Mouse (Mus musculus): ENCODE measurements around the gene Usp35.

GRCm38 (mm10) chr7:97304471-97304870, 27.3 kb downstream of the Usp35 start:
- TF ChIP-seq CTCF (IDR thresholded peaks at IDR 0.05; ENCODE audit: borderline replicate concordance, insufficient read depth, low read length) (no peak), POLR2A (IDR thresholded peaks at IDR 0.05; ENCODE audit: low read depth, low read length) (no peak)

All from embryonic fibroblast, embryonic 13.5 days (primary cell).